Mouse (Mus musculus) kidney, postnatal 14 days (tissue): ENCODE data around the gene Lhx4.

ENCODE experiments used
- DNase-seq: peaks from one replicate; pipeline ENCODE4 v3.0.0; 2022; ENCODE audit warnings: mixed read lengths

The Lhx4 gene

DNA sequence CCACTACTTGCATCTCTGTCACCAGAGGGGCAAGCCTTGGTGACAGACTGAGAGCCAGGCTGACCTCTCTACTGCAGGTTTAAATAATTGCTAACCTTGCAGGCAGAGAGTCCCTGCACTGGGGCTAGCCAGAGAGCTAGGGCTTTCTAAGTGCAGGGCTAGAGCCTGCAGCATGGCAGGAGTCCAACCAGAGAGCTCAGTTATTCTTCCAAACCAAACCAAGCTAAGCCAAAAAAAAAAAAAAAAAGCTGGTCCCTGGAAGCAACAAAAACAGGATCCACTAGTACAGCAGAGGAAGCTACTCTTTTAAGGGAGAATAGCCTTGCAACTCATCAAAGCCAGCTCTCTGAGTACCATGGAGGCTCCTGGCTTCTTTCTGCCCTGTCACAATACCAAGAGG, 50.6 kb downstream of the Lhx4 start:
- DNase-seq = peak; percentile 9

DNA sequence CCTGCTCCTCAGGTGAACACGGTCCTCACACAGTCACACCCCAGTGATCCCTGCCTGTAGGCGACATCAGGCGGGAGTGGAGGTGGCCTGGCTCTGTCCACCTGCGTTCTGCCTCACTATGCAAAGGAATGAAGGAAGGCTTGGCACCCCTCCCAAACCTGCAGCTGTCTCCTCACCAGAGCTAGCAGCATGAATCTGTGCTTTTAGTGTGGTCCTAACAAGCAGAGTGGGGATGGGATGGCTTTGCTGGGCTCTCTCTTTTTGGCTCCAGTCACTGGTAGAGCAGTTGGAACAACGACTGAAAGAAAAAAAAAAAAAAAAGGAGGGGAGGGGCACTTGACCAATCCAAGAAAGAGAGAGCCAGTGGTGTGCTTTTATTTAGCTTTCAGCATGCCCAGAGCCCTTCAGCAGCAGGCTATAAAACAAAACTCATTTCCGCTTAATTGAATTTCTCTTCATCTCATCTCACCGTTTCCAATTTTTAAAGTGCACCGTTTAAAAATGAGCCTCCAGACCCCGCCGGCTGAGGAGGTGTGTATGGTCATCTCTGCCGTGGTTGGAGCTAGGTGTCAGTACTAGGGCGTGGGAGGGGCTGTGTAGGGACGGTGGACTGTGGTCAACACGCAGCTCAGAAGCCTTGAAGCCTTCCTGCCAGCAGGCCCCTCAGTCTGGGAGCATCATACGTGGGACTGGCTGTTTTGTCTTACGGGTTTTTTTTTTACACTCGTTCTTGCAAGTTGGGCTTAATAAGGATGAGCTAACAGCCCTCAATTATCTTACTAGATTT, 52.9 kb downstream of the Lhx4 start:
- peak; percentile 29 for DNase-seq

DNA sequence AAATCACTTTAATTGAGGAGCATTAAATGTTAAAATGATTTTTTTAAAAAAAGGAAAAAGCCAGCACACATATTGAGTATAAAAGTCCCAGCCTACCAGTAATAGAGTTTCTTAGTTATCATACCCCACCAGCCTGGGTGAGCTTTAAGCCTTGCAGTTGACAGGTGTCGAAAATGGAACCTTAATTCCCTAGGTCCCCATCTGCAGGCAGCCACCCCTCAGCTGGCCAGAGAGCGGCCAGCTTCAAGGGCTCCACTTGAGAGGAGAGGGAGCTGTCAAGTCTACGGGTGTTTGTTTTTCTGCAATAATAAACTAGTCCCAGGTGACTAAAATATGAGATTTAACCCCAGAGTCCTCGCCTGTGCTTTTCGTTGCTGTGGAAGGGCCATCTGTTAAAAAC, 58.0 kb downstream of the Lhx4 start:
- DNase-seq = no peak

DNA sequence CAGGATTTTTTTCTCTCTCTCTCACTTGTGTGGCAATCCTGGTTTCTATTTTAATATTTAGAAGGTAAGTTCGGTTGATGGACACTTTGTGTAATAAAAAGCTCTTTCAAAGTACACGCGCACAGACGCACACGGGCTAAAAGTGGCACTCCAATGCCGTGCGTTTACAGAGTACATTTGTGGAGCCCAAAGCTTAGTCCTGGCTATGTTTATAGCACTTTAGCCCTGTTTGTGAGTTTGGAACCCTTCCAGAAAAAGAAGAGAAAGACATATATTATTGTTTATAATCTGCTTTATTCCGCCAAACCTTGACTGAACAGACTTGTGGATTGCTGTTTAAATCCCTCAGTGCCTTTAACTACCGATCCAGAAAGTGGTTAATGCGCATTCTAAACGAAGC, 58.5 kb downstream of the Lhx4 start:
- no peak for DNase-seq

DNA sequence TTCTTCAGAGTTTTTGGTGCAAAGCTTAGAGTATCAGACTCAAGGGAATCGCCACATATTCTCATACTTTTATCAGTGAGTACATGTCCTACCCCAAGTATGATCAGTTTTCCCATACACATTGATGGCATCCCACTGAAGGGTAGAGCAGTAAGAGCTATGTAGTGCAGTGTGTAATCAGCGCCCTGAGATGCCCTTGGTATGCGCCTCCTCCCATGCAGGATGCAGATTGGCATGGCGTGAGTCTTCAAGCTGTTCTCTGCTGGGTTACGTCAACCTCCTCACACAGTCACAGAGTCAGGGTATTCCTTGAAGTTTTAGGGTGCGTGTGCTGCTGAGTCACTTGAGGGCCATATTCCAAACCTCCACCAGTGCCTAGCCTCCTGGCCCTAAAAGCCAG, 59.3 kb downstream of the Lhx4 start:
- no peak for DNase-seq

DNA sequence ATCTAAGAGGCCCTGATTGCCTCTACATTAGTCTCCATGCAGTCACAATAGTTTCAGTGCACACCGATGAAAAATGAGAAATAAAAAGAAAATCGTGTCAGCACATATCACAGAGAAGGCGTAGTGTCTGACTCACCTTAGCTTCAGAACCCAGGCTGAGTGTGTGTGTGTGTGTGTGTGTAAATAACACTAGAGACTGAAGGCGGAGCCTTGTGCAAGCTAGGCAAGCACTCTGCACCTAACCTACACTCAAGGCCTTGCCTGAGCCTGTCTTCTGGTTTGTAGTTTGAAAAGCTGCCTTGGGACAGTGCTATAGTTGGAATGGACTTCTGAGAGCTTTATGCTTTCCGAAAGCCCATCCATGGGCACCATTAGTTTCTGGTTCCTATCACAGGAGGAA, 61.9 kb downstream of the Lhx4 start:
- DNase-seq = no peak

DNA sequence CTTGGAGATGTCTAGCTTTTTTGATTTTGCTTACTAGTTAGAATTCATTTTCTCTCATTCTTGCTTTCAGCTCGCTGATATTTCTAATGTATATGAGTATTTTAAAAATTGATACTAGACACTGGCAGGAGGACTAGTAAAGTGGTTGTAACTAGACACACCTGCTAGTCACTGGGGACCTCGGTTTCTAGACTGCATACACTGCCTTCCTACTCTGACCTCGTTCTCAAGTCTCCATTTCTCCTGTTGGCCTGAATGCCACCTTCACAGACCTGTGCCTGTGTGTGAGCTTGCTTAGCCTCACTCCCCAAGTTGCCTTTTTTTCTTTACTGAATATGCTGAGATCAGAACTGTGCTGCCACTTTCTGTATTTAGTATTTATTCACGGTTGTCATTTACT, 62.3 kb downstream of the Lhx4 start:
- no peak for DNase-seq

DNA sequence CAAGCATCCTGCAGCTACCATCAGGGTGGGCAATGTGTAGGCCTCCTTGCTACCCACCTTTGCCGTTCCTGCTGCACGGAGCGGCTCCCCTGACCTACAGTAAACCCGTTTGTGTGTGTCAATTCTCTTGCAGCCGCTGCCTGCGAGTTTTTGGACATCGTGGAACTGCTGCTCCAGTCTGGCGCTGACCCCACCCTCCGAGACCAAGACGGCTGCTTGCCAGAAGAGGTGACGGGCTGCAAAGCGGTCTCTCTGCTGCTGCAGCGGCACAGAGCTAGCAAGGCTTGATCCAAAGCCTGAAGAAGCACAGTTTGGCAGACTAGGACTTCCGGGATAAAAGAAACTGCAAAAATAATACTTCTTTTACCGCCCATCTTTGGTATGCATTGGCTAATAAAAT, 64.7 kb downstream of the Lhx4 start:
- DNase-seq = no peak

DNA sequence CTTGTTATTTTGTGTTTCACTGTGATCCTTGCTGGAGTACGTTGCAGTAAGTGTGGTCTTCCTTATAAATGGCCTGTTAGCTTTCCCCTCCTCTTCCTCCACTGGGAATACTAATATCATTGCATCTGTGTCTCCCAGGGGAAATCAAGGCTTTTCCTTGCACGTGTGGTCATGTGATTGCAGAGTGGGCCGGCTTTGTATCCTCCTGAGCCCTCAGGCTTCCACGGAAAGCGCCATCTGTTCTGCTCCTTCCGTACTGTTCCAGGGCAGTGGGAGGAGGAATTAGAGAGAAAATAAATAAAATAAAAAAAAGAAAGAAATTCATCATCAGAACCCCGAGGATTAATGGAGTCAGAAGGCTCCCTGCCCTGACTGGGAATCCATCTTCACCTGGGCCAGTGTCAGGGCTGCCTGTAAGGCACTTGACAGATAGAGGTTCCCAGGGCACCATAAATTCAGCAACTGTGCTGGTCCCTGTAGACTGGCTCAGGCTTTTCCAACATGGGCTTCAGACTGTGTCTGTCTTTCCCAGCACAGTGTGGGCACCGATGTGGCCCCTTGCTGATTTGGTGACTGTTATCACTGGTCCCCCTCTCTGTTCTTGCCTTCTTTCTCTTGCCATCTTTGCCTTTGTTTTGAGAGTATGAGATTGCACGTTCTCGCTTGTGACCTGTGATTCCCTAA, 70.2 kb downstream of the Lhx4 start:
- no peak for DNase-seq

DNA sequence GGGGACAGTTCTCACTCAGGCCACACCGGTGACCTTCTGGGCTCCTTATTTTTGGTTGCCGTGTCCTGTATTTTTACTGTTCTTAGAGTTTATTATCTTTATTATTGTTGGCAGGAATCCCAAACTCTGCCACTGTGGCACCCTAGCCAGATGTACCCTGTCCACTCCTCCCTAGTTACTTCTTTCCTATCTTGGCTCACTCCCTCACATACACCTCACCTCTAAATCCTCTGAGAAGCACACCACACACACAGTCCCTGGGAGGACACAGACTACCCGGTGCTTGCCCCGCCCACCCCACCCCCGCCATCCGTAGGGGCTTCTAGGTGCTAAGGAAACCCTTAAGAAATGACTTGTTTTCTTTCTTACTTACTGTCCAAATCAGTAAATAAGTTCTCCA, 75.9 kb downstream of the Lhx4 start:
- no peak for DNase-seq

DNA sequence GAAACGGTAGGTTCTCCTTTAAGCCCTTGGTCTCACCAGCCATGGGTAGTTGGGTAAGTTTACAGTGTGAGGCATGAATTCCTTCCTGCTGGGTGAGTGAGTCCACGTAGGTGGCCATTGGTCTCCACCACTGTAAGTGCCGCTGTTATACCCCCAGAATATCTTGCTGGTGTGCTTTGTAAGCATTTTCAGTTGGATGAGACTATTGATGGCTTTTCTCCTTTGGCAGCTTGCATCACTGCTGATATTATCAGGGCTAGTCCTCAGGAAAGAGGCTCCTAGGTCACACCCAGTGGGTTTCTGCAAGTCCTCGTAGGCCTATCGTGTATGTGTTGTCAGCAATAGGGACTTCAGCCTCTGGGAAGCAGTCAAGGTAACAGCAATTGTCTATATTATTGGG, 87.5 kb downstream of the Lhx4 start:
- no peak for DNase-seq

DNA sequence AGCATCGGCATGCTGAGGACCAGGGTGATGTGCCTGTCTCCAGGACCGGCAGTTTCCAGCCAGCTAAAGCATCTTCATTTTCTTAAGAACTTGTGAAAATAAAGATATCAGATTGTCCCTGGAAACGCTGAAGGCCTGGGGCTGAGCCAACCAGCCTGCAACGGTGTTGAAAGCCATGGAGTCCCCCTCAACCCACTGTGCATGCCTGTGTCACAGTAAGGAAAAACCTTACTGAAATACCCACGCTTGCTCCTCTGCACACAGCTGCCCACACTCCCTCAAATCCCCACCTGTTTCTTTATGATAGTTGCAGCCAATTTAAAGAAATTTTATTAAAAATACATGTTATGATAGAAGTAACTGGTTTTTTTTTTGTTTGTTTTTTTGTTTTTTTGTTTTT, 95.2 kb downstream of the Lhx4 start:
- DNase-seq = no peak

DNA sequence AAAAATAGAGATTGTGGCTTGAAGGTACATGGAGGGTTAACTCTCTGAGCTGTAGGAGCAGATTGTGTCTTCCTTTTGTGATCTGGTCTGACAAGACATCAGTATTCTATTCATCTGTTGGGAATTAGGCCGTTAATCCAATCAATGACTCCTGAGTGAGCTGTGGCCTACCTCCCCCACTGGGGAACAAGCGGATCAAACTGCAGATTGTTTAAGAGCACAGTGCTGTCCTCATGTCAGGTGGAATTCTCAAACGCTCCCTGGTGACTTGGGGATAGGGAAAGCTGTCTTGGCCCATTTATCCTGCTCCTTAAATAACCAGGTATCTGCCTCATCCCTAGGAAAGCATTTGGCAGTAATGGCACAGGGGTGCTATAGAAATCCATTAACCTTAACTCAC, 96.5 kb downstream of the Lhx4 start:
- DNase-seq = no peak

DNA sequence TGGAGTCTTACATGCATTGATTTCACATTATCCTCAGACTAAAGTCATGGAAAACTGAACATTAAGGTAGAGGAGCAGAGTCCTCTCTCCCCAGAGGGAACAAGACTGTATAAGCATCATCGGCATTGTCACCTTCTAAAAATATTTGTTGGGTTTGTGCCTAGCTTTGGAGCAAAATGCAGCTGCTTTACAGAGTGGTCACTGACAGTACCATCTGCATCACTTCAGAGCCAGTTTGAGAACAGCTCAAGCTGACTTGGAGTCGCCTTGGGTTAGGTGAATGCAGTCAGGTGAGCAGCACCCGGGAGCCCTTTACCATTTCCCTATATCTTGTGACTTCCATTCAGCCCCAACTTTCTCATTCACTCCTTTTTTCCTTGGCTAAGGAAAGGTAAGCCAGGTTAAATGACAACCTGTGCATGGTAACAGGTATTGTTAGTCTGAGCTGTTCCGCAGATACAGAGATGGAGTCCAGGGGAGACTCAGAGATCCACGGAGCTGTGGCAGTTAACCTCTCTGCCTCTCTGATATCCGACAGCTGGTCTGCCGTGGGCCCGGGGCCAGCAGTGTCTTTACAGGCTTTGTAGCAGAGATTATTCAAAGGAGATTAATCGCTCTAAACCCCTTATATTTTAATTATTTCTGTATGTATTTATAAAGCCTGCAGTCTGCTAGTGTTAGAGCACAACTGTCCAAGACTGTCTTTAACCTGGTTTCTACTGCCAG, 101.2 kb downstream of the Lhx4 start:
- DNase-seq = peak; percentile 3
